In genomic region chr10:79778006-79778405, GRCm38 (mm10) we compare ENCODE assay signal across 7 mouse cellular contexts. TPM values are rescaled to one million over a fixed set of nuclear protein-coding genes. Genes with fewer than 3 reads are reported as not detected.
DNase-seq lines count a peak whose midpoint lies in the region; ATAC-seq lines count a peak whose summit lies in the region.

No protein-coding gene starts in this region.

- 13% methylated on average over 15 of the region's 15 CpGs for WGBS in intestine, embryonic 14.5 days

- DNase-seq in ovary, postnatal 14 days (ENCODE audit: low spot score) = peak; percentile 38
- no peak for DNase-seq in ovary, postnatal 10 days (ENCODE audit: low spot score)
- DNase-seq in fibroblast of lung, adult 2 months (ENCODE audit: low read depth) = peak; percentile 75
- peak; percentile 72 for DNase-seq in intestine, embryonic 14.5 days (ENCODE audit: low spot score)
- DNase-seq in lung, postnatal 4 days = peak; percentile 77 to 88
- DNase-seq in thymus, postnatal 14 days = no peak
- DNase-seq in frontal cortex, postnatal 25 days (ENCODE audit: low spot score in 2 of 2) = no peak

- peaks cover 18% of the 10 kb centered on the region for H3K4me1 ChIP-seq in intestine, embryonic 14.5 days (replicated peaks; ENCODE audit: control insufficient read depth, insufficient read depth, low read length)

- peak overlapping the region; percentile 6; the same call in 1 of the 2 replicates for H3K9ac ChIP-seq in intestine, embryonic 14.5 days (ENCODE audit: low read length)

- no peaks in the 10 kb centered on the region for H3K27me3 ChIP-seq in intestine, embryonic 14.5 days (replicated peaks; ENCODE audit: control insufficient read depth, insufficient read depth, low read length)

- no peak for ATAC-seq in intestine, embryonic 14.5 days (replicated peaks; ENCODE audit: low FRiP score, low TSS enrichment, low read depth)

- peak overlapping the region; percentile 84 for H3K4me2 ChIP-seq in intestine, embryonic 14.5 days (ENCODE audit: low read length)

- peaks cover 4% of the 10 kb centered on the region; the same call in 1 of the 2 replicates for H3K9me3 ChIP-seq in intestine, embryonic 14.5 days (ENCODE audit: control insufficient read depth, low read length)

- peak overlapping the region; percentile 50; the same call in 1 of the 2 replicates for H3K4me3 ChIP-seq in intestine, embryonic 14.5 days (ENCODE audit: low read depth, low read length)

- H3K27ac ChIP-seq in intestine, embryonic 14.5 days (ENCODE audit: low read depth) = peak overlapping the region; percentile 33; the same call in 1 of the 2 replicates

- H3K36me3 ChIP-seq in intestine, embryonic 14.5 days (ENCODE audit: control insufficient read depth, insufficient read depth, low read length) = no peaks in the 10 kb centered on the region

RNA-seq across cellular contexts. Expression of gene Fstl3, which starts 0.9 kb away (rescaled TPM):
- polyA plus RNA-seq in intestine, embryonic 14.5 days (2014; fragmentation: Nextera tagmentation; extraction: Ambion mirVana) = 10.1 and 11.1 TPM in 2 replicates

RNA-seq across cellular contexts. Expression of gene Rnf126, which starts 11.3 kb away (rescaled TPM):
- 80.3 and 90.3 TPM in 2 replicates for polyA plus RNA-seq in intestine, embryonic 14.5 days (2014; fragmentation: Nextera tagmentation; extraction: Ambion mirVana)

RNA-seq across cellular contexts. Expression of gene Prss57, which starts 12.8 kb away (rescaled TPM):
- 0.45 TPM in 1 of 2 replicates, not detected in the other for polyA plus RNA-seq in intestine, embryonic 14.5 days (2014; fragmentation: Nextera tagmentation; extraction: Ambion mirVana)

RNA-seq across cellular contexts. Expression of gene Palm, which starts 15.4 kb away (rescaled TPM):
- 63.4 and 66.2 TPM in 2 replicates for polyA plus RNA-seq in intestine, embryonic 14.5 days (2014; fragmentation: Nextera tagmentation; extraction: Ambion mirVana)

RNA-seq across cellular contexts. Expression of gene Fgf22, which starts 23.1 kb away (rescaled TPM):
- 0.26 and 0.42 TPM in 2 replicates for polyA plus RNA-seq in intestine, embryonic 14.5 days (2014; fragmentation: Nextera tagmentation; extraction: Ambion mirVana)

Comparison
In these comparisons a context has a peak if more than half of its experiments do, and no peak if none do; other contexts are left out.
1. DNase-seq: peak in ovary, postnatal 14 days (single experiment), fibroblast of lung, adult 2 months (single experiment), intestine, embryonic 14.5 days (single experiment) and lung, postnatal 4 days (2 of 2); none in ovary, postnatal 10 days (single experiment), thymus, postnatal 14 days (single experiment) and frontal cortex, postnatal 25 days (0 of 2).